Mouse (Mus musculus) activated CD4-positive, CD25-positive, alpha-beta regulatory T cell, adult 9 weeks (primary cell): ENCODE data around the gene Ace. TPM values are rescaled to one million over a fixed set of nuclear protein-coding genes. Genes with fewer than 3 reads are reported as not detected.

Source experiments
- polyA plus RNA-seq: library from polyadenylated mRNA; unstranded; fragments of 100-300 nt; shearing (Covaris generic); gene quantifications from one replicate; pipeline ENCODE4 v1.2.1, GENCODE M21; 2017

Ace gene
- not detected for polyA plus RNA-seq

GRCm38 (mm10) chr11:105967741-105968574, at the start of gene Ace:
TSS of gene Ace (plus strand) at chr11:105967945.

GRCm38 (mm10) chr11:105952911-105953386, 14.8 kb upstream of the Ace start, which contains the start of gene Cyb561:
TSS of gene Cyb561 (minus strand) at chr11:105953336.

GRCm38 (mm10) chr11:105994375-105994774, 26.6 kb downstream of the Ace start, which contains the start of gene Ace3:
TSS of gene Ace3 (plus strand) at chr11:105994675.

GRCm38 (mm10) chr11:106007821-106008220, 40.1 kb downstream of the Ace start, which contains the start of gene Kcnh6:
TSS of gene Kcnh6 (plus strand) at chr11:106008124.

GRCm38 (mm10) chr11:106036548-106037417, 69.0 kb downstream of the Ace start, which contains the start of gene Dcaf7:
TSS of gene Dcaf7 (plus strand) at chr11:106036872.

Other genes starting within 250 kb of the Ace start
- gene Cyb561, start 14.6 kb upstream of the Ace start, polyA plus RNA-seq = 1.4 TPM
- gene Ace3, start 26.7 kb downstream of the Ace start, polyA plus RNA-seq = not detected
- 0.21 TPM for gene Kcnh6, start 40.2 kb downstream of the Ace start, polyA plus RNA-seq
- 109 TPM for gene Dcaf7, start 68.9 kb downstream of the Ace start, polyA plus RNA-seq
- 17.1 TPM for gene Taco1, start 98.1 kb downstream of the Ace start, polyA plus RNA-seq
- 11.7 TPM for gene Map3k3, start 116.7 kb downstream of the Ace start, polyA plus RNA-seq
- gene Gm10840, start 192.9 kb downstream of the Ace start, polyA plus RNA-seq = 1.0 TPM
- gene Limd2, start 192.9 kb downstream of the Ace start, polyA plus RNA-seq = 842 TPM
- 35.7 TPM for gene Strada, start 234.2 kb downstream of the Ace start, polyA plus RNA-seq
- 123 TPM for gene Ccdc47, start 248.4 kb downstream of the Ace start, polyA plus RNA-seq
- 74.9 TPM for gene Ddx42, start 249.0 kb downstream of the Ace start, polyA plus RNA-seq